ENCODE assay signal across 24 mouse cellular contexts in genomic region chr5:20074101-20074500, GRCm38 (mm10).
"Had no signal": no experiment of that assay in that cellular context is flagged by ENCODE, and none has a peak within 500 bp of the region (broad histone marks: within the 10 kb centered on the region; RNA-seq: fewer than 3 reads in every experiment).

No protein-coding gene starts in this region.

- H3K4me3 ChIP-seq: heart, adult 2 months; heart, embryonic 13.5 days; heart, embryonic 15.5 days; hindbrain, embryonic 13.5 days; hindbrain, embryonic 15.5 days; kidney, embryonic 15.5 days; limb, embryonic 13.5 days; limb, embryonic 15.5 days had no signal

- H3K9ac ChIP-seq: heart, embryonic 13.5 days; heart, embryonic 15.5 days; hindbrain, embryonic 13.5 days; hindbrain, embryonic 15.5 days; kidney, embryonic 15.5 days; limb, embryonic 13.5 days; limb, embryonic 15.5 days had no signal

- H3K9me3 ChIP-seq: heart, embryonic 13.5 days; heart, embryonic 15.5 days; hindbrain, embryonic 13.5 days; hindbrain, embryonic 15.5 days; kidney, embryonic 15.5 days; limb, embryonic 13.5 days; limb, embryonic 15.5 days had no signal

- H3K27me3 ChIP-seq: heart, embryonic 13.5 days; heart, embryonic 15.5 days; hindbrain, embryonic 13.5 days; hindbrain, embryonic 15.5 days; kidney, embryonic 15.5 days; limb, embryonic 13.5 days; limb, embryonic 15.5 days had no signal

- H3K36me3 ChIP-seq: heart, embryonic 13.5 days; heart, embryonic 15.5 days; hindbrain, embryonic 13.5 days; hindbrain, embryonic 15.5 days; kidney, embryonic 15.5 days; limb, embryonic 13.5 days; limb, embryonic 15.5 days had no signal

- ATAC-seq: hindbrain, postnatal 0 days; intestine, embryonic 16.5 days had no signal

- H3K4me2 ChIP-seq: heart, embryonic 11.5 days; heart, embryonic 13.5 days; heart, embryonic 15.5 days; hindbrain, embryonic 13.5 days; hindbrain, embryonic 15.5 days; kidney, embryonic 15.5 days; limb, embryonic 13.5 days; limb, embryonic 15.5 days had no signal

- H3K4me1 ChIP-seq: heart, embryonic 13.5 days; heart, embryonic 15.5 days; hindbrain, embryonic 15.5 days; kidney, embryonic 15.5 days; limb, embryonic 13.5 days; limb, embryonic 15.5 days had no signal

- H3K27ac ChIP-seq: heart, adult 2 months; heart, embryonic 13.5 days; heart, embryonic 15.5 days; hindbrain, embryonic 13.5 days; hindbrain, embryonic 15.5 days; hindbrain, postnatal 0 days; kidney, embryonic 15.5 days; kidney, postnatal 0 days; limb, embryonic 13.5 days; limb, embryonic 15.5 days had no signal

- DNase-seq: gastrocnemius, postnatal 14 days; gastrocnemius, postnatal 36 days; heart, adult 11 months; heart, adult 2 months; heart, postnatal 14 days; heart, postnatal 36 days; kidney, adult 11 months; kidney, adult 2 months; kidney, adult 9 months; kidney, postnatal 14 days; kidney, postnatal 36 days; layer of hippocampus, postnatal 36 days; left cerebral cortex, postnatal 4 days had no signal
